Mouse (Mus musculus) heart, adult 2 months (tissue): ENCODE data around the gene Bcl2l10.

Source experiments
- CTCF ChIP-seq: fragments of 200-600 bp; IDR thresholded peaks from 2 replicates; pipeline ENCODE4 v1.8.1; 2022; ENCODE audit warnings: antibody characterized with exemption, mild to moderate bottlenecking, moderate library complexity
- POLR2A ChIP-seq: fragments of 200-500 bp; IDR thresholded peaks from 2 replicates; pipeline ENCODE4 v1.6.1; 2011; ENCODE audit warnings: mild to moderate bottlenecking, low read depth, low read length, control low read depth; ENCODE audit not compliant: insufficient read depth

GRCm38 (mm10) chr9:75322099-75322885 is 25.3 kb upstream of the Bcl2l10 start:
- TF ChIP-seq CTCF (no peak), POLR2A (no peak)
